Mouse (Mus musculus) megakaryocyte, embryonic 14.5 days (primary cell): ENCODE measurements around the gene Gm3238.

Source experiments
- FLI1 ChIP-seq: IDR thresholded peaks from 2 replicates; pipeline ENCODE4 v1.6.1; 2012; ENCODE audit warnings: low read length, inconsistent platforms, mixed read lengths
- GATA1 ChIP-seq: IDR thresholded peaks from 3 replicates; pipeline ENCODE4 v1.6.1; 2012; ENCODE audit warnings: mixed read lengths, low read length, inconsistent platforms, borderline replicate concordance

GRCm38 (mm10) chr10:77753448-77753847 is 17.7 kb downstream of the Gm3238 start:
- TF ChIP-seq GATA1 = no peak
- TF ChIP-seq FLI1 = no peak
